Mouse (Mus musculus) heart, adult 9 months (tissue): Measurements from ENCODE around the gene Mpped1.

Source experiments
- DNase-seq, 2 experiments: peaks; one replicate each; pipeline ENCODE4 v3.0.0; 2022; ENCODE audit warnings: low spot score in 2 of 2

Mpped1 gene

DNA sequence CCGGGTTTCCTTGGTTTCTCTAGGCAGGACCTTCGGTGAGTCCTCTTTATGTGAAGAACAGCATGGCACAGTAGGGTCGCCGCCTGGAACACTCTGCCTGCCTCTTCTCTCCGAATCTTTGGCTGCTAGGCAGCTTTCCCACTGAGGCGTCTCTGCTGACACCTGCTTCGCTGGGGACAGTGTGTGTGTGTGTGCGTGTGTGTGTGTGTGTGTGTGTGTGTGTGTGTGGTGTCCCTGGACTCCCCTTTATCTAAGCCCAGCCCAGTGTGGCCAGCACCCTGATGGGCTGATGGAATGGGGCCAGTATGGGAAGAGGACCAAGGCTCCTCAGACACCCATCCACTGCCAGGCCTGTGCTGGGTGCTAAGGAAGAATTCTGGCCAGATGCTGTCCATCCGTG, 9.8 kb downstream of the Mpped1 start:
- no peak for DNase-seq

DNA sequence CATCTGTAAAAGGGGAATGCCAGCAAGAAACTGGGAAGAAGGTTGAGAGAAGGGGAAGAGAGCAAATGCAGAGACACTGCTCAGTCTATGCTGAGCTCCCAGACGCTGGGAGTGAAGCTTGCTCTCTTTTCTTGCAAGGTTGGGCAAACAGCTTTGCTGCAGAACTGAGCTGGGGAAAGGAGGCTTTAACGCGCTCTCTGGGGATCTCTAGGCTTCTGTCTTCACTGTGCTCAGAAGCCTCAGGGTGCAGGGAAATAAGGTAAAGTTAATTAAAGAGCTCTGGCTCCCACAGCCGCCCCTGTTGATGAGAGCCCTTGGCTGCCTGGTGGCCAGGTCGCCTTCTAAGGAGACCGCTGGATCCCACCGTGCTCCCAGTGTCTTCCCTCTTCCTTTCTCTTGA, 17.7 kb downstream of the Mpped1 start:
- DNase-seq, result no peak

DNA sequence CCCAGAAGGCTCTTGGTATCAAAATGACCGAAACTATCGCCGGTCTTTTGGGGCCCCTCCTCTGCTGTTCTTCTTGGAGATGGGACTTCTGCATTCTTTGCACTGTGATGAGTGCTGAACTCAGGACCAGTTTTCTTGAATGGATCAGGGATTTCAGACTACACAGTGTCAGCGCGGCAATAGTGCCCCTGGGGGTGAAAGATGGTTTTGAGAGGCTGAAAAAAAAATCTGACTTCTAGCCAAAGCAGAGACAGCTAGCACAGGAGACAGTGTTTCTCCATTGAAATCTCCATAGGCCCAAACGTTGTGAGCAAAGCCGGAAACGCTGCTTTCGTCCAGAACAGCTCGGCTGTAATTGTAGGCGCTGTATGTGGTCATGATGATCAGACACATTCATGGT, 19.7 kb downstream of the Mpped1 start:
- no peak for DNase-seq

DNA sequence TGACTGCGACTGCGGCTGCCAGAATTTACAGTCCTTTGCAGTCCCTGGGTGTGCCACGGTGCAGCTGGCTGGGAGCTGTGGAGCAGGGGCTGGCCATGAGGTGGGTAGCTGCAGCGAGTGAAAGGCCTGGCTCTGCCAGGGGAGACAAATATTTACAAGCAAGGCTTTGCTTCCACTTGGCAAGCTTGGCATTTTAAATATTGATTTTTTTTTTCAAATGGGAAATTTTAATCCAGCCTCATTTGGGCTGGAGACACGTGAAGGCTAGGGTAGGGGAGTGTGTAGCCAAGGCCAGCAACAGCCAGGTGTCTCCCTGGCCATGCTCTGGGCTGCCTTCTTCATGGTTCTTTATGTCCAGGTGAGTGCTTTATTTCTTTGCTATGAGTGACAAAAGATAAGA, 21.7 kb downstream of the Mpped1 start:
- DNase-seq, result no peak

DNA sequence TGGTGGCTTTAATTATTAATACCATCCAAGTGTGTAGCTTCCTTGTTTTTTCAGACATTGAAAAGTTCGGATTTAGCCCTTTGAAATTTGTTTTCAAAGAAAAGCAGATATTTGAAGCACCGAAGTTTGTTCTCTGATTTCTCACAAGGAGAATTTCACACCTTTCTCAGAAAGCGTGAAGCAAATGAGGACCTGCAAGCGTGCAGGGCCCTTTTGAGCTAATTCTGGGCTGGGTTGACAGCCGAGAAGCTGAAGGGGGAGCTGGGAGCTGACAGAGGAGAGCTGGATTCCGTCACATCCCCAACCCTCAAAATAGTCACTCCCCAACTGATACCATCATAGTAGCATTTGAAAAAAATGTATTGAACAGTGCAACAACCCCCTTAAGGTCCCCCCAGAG, 34.8 kb downstream of the Mpped1 start:
- no peak for DNase-seq

DNA sequence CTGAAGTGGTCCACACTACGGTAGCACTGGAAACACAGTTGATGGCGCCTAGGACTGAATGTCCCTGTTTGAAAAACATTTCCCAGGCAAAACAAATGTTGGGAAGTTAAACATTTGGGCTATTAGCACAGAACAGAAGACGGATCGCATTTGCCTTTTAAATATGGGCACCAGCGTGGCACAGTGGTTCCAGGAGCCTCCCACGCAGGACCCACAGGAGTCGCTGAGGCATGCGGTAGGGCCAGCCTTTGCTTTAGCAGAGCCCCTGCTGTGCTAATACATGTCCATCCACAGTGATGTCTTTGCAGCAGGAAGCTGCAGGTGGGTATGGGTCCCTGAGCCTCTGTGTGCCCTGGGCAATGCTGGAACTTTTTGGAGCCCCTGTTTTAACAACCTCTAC, 48.7 kb downstream of the Mpped1 start:
- no peak for DNase-seq

DNA sequence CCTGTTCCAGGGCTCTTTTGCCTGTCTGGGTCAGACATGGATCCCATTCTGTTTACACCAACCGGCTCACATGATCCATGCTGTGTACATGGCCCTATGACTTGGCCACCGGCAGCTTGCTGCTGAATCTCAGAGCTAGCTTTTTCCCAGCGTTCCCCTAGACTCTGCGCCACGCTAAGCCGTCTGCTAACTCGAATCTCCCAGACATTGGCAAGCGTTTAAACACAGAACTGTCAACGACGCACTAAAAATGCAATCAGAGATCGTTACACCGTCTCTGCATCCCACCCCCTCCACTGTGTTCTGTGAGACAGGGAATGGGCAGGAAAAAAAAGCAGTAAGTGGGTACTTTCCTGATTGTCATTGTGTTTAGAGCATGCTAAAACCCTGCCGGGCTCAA, 50.0 kb downstream of the Mpped1 start:
- no peak for DNase-seq

DNA sequence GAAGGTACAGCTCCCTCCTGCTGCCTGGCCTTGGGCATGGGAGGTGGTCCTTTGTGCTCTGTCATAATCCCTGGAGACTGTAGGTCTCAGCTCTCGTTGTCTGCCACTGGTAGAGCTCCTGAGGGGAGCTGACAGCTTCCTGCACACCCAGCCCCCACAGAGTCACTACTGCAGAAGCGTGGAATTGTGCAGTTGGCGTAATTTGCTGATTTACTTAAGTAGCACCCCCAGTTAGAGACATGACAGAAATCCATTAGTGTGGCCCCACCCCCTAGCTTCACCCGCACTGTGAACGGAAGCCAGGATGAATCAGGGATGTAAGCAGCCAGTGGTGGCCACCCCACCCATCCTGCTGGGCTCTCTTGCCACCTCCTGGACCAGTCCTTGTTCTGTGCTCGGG, 53.0 kb downstream of the Mpped1 start:
- DNase-seq, result no peak

DNA sequence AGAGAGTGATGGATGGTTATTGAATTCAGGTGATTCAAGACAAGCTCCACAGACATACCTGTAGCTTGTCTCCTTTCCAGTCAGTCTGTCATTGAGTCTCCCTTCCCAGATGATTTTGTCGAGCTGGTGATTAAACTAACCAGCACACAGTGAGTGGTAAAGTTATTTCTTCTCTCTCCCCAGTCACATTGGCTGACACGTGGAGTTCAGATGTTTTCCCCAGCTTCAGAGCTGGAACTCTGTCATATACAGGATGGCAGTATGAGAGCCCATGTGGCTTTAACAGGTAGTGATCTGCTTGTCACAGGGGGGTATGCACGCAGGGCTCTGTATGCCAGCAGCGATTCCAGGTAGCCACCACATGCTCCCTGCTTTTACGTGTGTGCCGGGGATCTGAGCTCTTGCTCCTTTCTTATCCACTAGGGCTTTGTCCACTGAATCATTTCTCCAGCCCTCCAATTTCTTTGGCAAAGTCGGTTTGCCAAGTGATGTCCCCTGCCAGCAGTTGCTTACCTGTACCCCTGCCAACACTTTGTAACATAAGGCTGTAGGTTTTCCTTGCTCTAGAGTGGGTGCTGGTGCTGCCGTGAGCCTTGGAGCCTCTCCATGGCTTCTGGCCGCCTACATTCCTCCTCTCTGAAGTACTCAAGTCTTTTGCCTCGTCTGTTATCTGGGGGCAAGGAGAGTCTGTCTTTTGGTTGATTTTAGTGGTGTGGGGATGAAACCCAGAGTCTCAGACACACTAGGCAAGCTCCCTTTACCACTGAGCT, 61.9 kb downstream of the Mpped1 start:
- DNase-seq, result no peak

DNA sequence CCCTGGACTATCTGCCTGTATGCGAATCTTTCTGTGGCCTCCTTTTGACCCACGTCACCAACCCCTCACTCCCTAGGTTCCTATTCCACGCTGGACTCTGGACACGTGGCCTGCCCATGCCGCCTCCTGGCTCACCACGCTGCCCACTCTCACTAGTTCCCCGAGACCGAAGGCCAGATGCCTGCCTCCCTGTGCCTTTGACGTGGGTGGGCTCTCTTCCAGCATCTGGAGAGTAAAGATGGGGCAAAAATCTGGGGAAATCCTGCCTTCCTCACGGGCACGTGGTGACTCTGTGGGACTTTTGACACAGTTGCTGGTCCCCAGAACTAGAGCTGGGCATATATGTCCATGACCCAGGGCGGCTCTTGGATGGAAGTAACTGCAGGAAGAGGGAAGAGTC, 63.2 kb downstream of the Mpped1 start:
- DNase-seq, result no peak

DNA sequence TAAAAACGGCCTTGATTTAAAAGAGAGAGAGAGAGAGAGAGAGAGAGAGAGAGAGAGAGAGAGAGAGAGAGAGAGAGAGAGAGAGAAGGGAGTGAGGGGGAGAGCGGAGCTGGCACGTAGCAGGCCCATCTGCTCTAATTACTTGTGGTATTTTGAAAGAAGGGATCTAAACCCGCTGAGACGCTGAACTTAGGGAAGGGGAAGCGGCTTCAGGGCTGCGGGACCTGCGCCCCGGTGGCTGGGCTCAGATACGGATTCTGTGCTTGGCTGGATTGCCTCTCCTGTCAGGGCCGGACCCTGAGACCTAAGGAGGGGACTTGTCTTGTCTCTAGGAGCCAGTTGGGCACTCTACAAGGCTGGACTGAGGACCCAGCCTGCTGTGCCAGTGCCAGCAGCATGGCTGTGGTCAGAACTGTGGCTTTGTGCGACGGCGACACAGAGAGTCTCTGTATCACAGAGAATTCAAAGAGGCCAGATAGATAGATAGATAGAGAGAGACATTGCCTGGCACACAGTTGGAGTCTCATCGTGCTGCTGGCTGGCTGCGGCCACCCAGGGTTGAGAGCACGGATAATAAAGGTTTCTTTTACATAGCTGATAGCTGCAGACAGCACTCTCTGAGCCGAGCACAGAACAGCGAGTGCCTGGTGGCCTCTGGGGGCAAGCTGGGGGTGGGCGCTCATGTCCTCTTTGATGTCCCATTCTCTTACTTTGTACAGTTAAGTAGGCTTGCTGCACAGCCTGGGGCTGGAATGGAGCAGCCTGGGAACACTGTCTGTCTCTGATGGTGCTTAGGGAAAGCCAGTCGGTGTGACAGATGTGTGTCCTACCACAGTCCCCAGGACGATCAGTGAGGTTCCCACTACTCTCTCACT, 63.9 kb downstream of the Mpped1 start:
- no peak for DNase-seq

DNA sequence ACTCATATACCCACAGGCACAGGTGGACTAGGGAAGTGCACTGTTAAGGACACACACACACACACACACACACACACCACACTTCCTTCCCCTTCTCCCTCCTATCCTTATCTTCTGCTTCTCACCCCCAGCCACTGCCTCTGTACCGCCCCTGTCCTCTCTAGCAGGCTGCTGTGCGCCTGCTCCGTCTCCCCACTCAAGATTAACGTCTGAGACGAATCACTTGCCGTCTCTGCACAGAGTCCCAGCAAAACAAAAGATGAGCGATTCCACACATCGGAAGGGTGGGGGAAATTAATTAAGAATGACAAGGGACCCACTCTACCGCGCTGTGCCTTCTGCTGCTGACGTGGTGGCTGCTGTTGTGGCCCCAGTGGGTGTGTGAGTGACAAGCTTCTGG, 66.5 kb downstream of the Mpped1 start:
- DNase-seq, result no peak

DNA sequence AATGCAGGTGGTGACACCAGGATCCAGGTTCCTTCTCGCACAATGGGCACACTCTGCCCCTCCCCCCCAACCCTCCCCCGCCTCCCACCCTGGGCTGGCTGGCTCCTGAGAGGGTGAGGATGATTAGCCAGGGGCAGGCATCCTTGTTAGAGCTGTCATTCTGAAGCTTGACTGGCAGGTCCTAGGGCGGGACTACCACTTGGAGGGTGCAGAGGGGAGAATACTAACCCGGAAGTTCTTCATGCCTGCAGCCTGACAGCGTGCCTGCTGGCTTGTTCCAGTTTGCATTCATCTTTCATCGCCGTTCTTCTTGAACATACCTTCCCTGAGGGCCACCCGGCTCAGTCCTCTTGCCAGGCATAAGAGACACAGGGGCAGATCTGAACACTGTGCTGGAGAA, 67.3 kb downstream of the Mpped1 start:
- no peak for DNase-seq

DNA sequence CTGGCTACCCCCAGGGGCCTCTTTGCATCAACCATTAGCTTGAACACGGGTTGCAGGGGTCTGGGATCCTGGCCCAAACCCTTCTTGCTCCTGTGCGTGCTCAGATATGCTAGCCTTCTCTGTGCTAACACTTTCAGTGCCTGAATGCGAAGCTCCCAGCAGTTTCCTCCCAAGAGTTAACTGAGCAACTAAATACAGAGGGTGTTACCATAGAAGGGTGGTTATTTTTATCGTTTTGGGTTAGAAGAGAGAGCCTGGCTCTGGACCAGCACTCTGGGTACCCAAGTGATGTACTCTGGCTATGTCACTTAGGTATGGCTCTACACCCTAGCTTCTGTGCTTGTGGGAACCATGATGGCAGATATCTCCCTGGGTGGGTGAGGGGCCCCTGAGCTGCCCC, 68.2 kb downstream of the Mpped1 start:
- DNase-seq, result no peak

DNA sequence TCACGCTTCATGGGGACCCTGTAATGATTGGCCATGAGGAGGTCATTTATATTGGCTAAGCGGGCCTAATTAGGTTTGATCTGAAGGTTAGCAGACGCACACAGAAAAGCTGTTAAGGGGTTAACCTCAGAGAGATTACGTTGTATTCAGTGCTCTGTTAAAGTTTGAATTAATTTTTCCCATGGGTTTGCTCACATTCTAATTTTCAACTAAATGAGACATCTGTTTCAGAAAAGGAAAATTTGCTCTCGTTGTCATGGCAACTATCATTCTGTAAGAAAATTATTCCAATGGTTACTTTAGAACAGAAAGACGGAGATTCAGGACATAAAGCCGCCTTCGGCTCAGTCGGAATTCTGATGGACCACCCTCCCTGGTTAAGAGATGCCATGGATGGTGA, 68.9 kb downstream of the Mpped1 start:
- no peak for DNase-seq

DNA sequence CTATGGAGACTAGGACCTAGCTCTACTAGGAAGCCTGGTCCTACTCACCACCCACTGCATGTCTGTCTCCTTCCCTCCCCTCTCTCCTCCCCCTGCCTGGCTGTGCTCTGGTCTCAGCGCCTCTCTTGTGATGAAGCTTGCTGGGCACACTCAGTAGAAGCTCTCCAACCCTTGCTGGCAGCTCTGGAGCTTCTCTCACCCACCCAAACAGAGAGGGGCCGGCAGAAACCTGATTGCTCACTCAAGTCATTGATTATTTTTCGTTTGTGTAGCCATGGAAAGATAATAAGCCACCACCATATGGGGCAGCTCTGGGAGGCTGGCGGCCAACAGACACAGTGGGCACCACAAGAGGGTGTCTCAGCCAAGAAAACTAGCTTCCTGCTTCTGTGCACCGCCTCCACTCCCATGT, 74.1 kb downstream of the Mpped1 start:
- DNase-seq, result no peak

DNA sequence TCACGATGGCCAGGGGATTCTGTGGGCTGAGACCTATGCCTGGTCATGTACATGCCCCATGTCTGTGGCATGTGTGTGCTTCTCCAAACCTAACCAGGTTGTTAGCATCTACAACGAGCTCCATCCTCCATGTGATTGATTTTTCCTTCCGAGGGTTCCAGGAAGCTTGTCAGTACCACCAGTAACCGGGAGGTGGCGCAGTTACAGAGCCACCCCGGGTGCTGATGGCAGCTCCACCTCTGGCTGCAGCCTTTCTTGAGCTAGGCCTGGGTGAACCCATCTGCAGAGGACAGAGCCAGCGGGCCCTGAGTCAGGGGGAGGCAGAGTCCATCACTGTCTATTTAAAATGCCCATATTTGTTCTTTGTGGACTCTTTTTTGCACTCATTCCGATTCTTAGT, 77.9 kb downstream of the Mpped1 start:
- peak; percentile 30 to 41 for DNase-seq

DNA sequence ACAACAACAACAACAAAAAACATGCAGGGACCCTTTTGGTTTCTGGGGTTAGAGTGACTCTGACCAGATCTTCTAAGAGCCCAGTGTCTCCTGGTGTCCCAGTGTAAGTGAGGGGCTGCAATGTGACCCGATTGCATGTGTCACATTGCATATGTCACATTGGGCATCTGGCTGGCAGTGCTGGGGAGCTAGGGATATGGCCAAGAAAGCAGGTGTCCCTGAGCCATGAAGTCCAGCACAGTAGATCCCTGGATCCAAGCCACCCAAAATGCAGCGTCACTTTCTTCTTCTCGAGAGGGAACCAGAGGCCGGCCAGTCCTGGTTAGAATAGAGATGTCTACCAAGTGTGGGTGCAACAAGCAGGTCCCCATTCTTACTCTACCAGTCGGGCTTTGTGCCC, 86.4 kb downstream of the Mpped1 start:
- no peak for DNase-seq

DNA sequence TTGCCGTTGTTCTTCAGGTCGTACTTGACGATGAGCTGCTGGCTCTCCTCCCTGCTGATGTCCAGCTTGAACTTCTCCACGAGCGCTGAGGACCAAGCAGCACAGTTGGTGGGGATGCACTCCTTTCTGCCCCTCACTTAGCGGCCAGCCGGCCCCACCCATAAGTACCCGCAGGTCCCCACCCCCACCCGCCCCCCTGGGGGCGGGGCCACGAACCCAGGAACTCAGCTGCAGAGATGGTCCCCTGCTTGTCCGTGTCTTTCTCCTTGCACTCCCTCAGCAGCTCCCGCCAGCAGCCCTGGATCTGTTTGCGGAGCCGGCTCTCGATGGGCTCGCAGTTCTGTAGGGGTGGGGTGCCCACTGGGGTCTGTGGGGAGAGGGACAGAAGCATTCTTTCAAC, 91.7 kb downstream of the Mpped1 start:
- DNase-seq, result no peak

DNA sequence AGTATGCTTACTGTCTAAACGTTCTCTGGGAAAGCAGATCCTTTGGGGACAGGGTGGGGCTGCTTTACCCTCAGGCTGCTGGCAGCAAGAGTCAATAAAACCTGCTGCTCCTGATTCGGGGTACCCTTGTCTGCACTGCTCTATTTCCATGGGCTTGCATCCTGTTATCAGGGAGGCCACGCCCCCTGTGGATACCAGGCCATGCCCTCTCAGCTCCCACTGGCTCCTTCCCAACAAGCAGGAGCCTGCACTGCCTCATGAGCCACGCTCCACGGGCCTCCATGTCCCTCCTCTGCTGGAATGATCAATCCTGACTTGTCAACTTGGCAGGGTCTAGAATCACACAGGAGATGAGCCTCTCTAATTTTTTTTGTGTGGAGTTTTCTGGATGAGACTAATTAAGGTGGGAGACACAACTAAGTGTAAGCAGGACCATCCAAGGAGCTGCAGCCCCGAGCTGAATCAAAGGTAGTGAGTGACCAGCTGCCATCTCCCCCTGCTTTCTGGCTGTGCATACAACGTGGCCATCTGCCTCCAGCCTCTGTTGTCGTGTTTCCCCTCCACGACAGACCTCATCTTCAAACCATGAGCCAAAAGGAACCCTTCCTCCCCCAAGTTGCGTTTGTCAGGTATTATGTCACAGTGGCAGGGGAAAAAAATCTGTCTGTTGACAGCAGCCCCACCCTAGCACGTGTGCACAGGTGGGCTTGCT, 98.0 kb downstream of the Mpped1 start:
- DNase-seq, result no peak

DNA sequence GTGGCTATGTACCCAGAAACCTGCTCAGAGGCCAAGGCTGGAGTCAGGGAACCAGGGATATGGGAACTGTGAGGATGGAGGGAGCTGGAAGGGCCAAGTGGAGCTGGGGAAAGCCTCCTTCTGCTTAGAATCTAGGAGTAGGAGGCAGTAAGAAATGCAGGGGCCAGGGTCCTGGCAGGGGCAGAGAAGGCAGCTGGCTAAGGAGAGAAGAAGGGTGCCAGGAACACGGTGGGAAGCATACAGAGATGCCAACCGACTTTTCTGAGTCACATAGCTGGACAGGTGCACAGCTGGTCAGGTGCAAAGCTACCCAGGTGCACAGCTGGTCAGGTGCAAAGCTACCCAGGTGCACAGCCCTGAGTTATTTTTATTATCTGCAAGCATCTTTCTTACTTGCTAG, 98.6 kb downstream of the Mpped1 start:
- DNase-seq, result no peak

DNA sequence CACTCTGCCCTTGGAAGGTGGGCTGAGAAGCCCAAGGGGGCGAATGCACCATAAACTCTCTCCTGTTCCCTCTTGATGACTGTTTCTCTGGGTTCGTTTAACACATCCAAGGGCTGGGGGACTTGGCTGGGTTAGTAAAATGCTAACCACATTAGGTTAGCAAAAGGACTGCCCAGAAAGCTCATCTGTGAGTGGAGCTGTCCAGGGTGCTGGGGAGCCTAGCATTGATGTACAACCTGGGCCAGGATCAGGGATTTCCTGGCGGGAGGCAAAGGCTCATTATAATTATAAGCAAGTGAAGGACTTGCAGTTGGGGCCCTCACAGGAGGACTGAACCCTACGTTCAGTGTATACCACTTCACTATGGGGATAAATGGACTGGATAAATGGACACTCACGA, 100.6 kb downstream of the Mpped1 start:
- DNase-seq, result no peak

DNA sequence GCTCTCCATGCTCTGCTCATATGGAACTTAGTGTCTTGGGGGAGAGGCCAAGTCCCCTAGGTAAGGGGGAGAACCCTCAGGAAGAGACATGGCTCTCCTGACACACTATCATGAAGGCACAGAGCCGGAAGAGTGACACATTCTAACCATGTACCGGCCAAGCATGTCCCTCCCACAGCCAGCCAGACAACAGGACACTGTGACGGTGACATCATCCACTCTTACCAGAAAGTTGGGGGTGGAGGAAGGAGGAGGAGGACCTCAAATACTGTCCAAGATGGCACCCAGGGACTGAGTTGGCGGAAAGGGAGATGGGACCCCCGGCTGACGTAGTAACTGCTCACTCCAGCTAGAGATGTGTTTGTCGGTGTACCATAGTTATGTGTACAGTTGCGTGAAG, 104.6 kb downstream of the Mpped1 start:
- no peak for DNase-seq
